In genomic region chr10:118619601-118620000, GRCm38 (mm10) we compare ENCODE assay signal across 15 mouse cellular contexts.
DNase-seq lines count a peak whose midpoint lies in the region.
"Had no signal": no experiment of that assay in that cellular context is flagged by ENCODE, and none has a peak within 500 bp of the region (broad histone marks: within the 10 kb centered on the region; RNA-seq: fewer than 3 reads in every experiment).

No protein-coding gene starts in this region.

- peak; percentile 18 for DNase-seq in heart, adult 11 months
- no peak for DNase-seq in heart, postnatal 4 days
- DNase-seq in adipocyte (ENCODE audit: low spot score): peak; percentile 94
- DNase-seq in right cerebral cortex, postnatal 10 days (ENCODE audit: low spot score in 2 of 2): no peak
- DNase-seq: adrenal gland, adult 2 months; adrenal gland, adult 8-10 months; adrenal gland, postnatal 10 days; adrenal gland, postnatal 14 days; adrenal gland, postnatal 25 days; adrenal gland, postnatal 36 days; B cell, adult 2 months; cerebellum, adult 11 months; cerebellum, adult 11-12 months; cerebellum, adult 18-20 months; cerebellum, adult 2 months had no signal

Comparison
In these comparisons a context has a peak if more than half of its experiments do, and no peak if none do; other contexts are left out.
1. DNase-seq: peak in heart, adult 11 months (single experiment) and adipocyte (single experiment); none in heart, postnatal 4 days (single experiment) and right cerebral cortex, postnatal 10 days (0 of 2).